Mouse (Mus musculus): ENCODE data around the gene Tmem19.

Gene Tmem19

DNA sequence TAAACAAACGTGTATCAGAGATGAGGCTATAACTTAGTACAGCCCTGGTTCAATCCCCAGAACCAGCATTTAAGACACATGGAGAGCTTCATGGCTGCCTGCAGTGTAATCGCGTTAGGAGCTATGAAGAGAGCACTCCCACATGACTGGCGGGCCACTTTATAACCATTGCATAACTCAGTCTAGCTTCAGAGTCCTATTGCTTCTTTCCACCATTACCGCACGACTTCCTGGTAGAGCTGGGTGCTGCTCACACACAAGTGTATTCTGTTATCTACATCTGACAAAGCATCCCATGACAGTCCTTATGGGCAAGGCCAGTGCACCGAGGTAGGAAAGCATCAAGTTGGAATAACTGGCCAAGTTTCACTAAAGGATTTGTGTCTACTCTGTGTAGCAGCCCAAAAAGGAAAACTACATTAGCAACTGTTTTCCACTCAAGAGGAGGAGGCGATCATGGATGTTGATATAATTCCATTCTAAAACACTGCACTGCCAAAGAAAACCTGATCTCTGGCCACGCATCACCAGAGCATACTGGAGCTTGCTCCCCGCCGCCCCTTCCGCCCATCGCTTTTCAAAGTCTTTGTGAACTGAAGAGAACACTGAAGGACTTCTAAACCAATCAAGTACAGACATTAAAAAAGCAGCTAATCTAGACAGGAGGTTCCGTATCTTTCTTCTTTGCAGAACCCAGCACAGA lies 50.9 kb downstream of the Tmem19 start:
- no peak for DNase-seq (ENCODE audit: low spot score)

DNA sequence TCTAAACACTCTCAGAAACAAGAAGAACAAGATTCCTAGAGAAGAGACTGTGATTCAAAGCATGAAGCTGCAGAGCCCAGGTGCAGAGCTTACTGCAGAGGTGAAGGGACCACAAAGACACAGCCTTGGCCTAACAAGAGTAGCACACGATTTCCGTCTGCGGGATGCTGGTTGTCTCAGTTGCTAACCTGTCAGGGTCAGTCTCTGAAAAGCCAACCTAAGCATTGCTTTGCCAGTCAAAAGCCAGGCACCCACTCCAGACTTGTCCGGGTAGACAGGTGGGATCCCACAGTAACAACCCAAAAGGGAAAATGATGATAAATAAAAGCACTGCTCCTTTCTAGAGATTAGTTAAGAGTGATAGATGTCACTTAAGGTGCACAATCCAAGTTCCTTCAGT lies 53.1 kb downstream of the Tmem19 start:
- DNase-seq (ENCODE audit: low spot score): no peak

GRCm38 (mm10) chr10:115307331-115307875 lies 54.9 kb downstream of the Tmem19 start:
- no peak for DNase-seq (ENCODE audit: low spot score)

- DNase-seq (ENCODE audit: low spot score): no peak
Observed at GRCm38 (mm10) chr10:115298683-115299082, 63.6 kb downstream of the Tmem19 start.

DNA sequence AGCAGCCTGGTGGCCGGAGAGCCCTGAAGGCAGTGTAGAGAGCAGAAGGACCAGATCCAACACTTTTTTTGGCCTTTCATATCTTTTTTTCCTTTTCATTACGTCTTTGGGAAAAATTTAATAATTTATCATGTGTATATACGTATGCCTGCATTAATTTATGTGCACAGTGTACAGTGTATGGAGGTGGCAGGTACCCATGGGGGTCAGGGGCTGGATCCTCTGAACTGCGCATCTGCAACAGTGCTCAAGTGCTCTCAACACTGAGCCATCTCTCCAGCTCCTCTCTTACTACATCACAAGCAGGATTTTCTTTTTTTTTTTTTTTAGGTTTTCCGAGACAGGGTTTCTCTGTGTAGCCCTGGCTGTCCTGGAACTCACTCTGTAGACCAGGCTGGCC lies 64.7 kb downstream of the Tmem19 start:
- DNase-seq (ENCODE audit: low spot score): no peak

- DNase-seq (ENCODE audit: low spot score): no peak
Observed at GRCm38 (mm10) chr10:115296401-115296935, 65.8 kb downstream of the Tmem19 start.

- no peak for DNase-seq (ENCODE audit: low spot score)
Observed at GRCm38 (mm10) chr10:115295162-115295561, 67.1 kb downstream of the Tmem19 start.

GRCm38 (mm10) chr10:115294715-115295114 lies 67.6 kb downstream of the Tmem19 start:
- no peak for DNase-seq (ENCODE audit: low spot score)

GRCm38 (mm10) chr10:115293946-115294345 lies 68.4 kb downstream of the Tmem19 start:
- DNase-seq (ENCODE audit: low spot score): no peak

GRCm38 (mm10) chr10:115290671-115291070 lies 71.6 kb downstream of the Tmem19 start:
- no peak for DNase-seq (ENCODE audit: low spot score)
